Mouse (Mus musculus) G1E (cell line): Measurements from ENCODE around the gene 9430038I01Rik.

Source experiments
- CTCF ChIP-seq: IDR thresholded peaks from 2 replicates; pipeline ENCODE4 v1.5.1; 2012; ENCODE audit warnings: low read depth, low read length, inconsistent platforms, mixed read lengths
- GATA2 ChIP-seq: IDR thresholded peaks from 2 replicates; pipeline ENCODE4 v1.6.1; 2012; ENCODE audit warnings: low read depth, low read length, inconsistent platforms, borderline replicate concordance

DNA sequence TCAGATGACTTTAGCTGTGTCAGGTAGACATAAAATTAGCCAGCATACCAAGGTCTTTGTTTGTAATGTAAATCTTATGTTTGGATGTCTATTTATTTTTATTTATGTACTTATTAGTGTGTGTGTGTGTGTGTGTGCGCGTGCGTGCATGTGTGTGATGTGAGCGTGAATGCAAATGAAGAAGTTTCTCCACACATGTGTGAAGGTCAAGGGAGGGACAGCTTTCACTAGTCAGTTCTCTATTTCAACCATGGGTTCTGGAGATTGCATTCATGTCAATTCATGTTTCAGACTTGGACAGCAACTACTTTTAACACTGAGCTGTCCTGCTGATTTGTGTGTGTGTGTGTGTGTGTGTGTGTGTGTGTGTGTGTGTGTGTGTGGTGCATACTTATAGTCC lies 10.7 kb upstream of the 9430038I01Rik start:
- TF ChIP-seq CTCF (no peak), GATA2 (no peak)
